Mouse (Mus musculus) limb, embryonic 14.5 days (tissue): ENCODE data around the gene Plppr2. TPM values are rescaled to one million over a fixed set of nuclear protein-coding genes. Genes with fewer than 3 reads are reported as not detected.

Experiments used
- ATAC-seq: fragments of 200-750 bp; cut with Nextera tagmentation; 2 replicates; pipeline ENCODE4 v1.8.0; 2017; ENCODE audit warnings: low read depth, moderate number of reproducible peaks, moderate TSS enrichment; ENCODE audit not compliant: low FRiP score
- DNase-seq: peaks from one replicate; pipeline ENCODE4 v3.0.0-alpha.2; 2015; ENCODE audit warnings: low spot score
- H3K27ac ChIP-seq: fragments of 300-500 bp; sonication (generic); replicated peaks from 2 replicates; pipeline ENCODE4 v1.5.1; 2014; ENCODE audit warnings: low read depth, mild to moderate bottlenecking, low read length, moderate library complexity, mixed read lengths
- H3K27me3 ChIP-seq: fragments of 300-500 bp; sonication (generic); 2 replicates; pipeline ENCODE4 v1.6.1; 2014; ENCODE audit warnings: low read length, mixed read lengths; ENCODE audit not compliant: control insufficient read depth, insufficient read depth
- H3K36me3 ChIP-seq: fragments of 300-500 bp; sonication (generic); 2 replicates; pipeline ENCODE4 v1.6.1; 2014; ENCODE audit warnings: mild to moderate bottlenecking, low read length, moderate library complexity, mixed read lengths; ENCODE audit not compliant: control insufficient read depth, insufficient read depth
- H3K4me1 ChIP-seq: fragments of 300-500 bp; sonication (generic); 2 replicates; pipeline ENCODE4 v1.6.1; 2014; ENCODE audit warnings: antibody characterized with exemption, low read length, mixed read lengths; ENCODE audit not compliant: control insufficient read depth, insufficient read depth
- H3K4me2 ChIP-seq: fragments of 300-500 bp; sonication (generic); replicated peaks from 2 replicates; pipeline ENCODE4 v1.6.1; 2014; ENCODE audit warnings: low read depth, mild to moderate bottlenecking, low read length, moderate library complexity; ENCODE audit not compliant: severe bottlenecking
- H3K4me3 ChIP-seq: fragments of 300-500 bp; sonication (generic); replicated peaks from 2 replicates; pipeline ENCODE4 v1.5.1; 2014; ENCODE audit warnings: low read length
- H3K9ac ChIP-seq: fragments of 300-500 bp; sonication (generic); 2 replicates; pipeline ENCODE4 v1.6.1; 2014; ENCODE audit warnings: mild to moderate bottlenecking, low read depth, low read length, moderate library complexity; ENCODE audit not compliant: severe bottlenecking
- H3K9me3 ChIP-seq: fragments of 300-500 bp; sonication (generic); 2 replicates; pipeline ENCODE4 v1.6.1; 2016; ENCODE audit warnings: low read length; ENCODE audit not compliant: control insufficient read depth
- POLR2A ChIP-seq: fragments of 200-500 bp; IDR thresholded peaks from 2 replicates; pipeline ENCODE4 v1.8.0; 2012; ENCODE audit warnings: inconsistent platforms, mild to moderate bottlenecking, moderate library complexity, borderline replicate concordance; ENCODE audit not compliant: insufficient read depth, insufficient read length; ENCODE audit errors: extremely low read depth
- WGBS: fragments of 180-500 bp; shearing (Covaris S2); extraction: QIAGEN DNeasy Blood & Tissue Kit; methylation state at CpG from one replicate; pipeline ENCODE4 v1.1.7; 2014; 5-methylcytosine and 5-hydroxymethylcytosine counted together
- polyA plus RNA-seq, 2 experiments: library from polyadenylated mRNA; depleted of rRNA in 1 of 2; stranded (reverse) in 1 of 2; unstranded in 1 of 2; fragments of >200 nt; fragmentation: Nextera tagmentation in 1 of 2; extraction: Ambion mirVana in 1 of 2; gene quantifications; 2 replicates each; pipeline versions ENCODE4 v1.2.1 to v1.2.3; 2012 to 2014

The Plppr2 gene
- polyA plus RNA-seq, 2 experiments: 8.7 to 31.7 TPM

DNA sequence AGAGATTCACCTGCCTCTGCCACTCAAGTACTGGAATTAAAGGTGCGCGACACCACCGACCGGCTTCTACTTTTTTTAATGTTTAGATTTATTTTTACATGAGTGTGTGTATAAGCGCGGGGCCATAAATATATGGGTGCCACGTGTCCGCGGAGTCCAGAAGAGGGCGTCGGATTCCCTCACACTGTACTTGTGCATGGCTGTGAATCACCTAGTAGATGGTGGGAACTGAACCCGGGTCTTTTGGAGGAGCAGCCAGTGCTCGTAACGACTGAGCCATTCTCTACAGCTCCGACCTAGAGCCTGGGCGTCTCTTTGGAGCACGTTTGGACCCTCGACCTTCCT lies 18.4 kb downstream of the Plppr2 start:
- H3K9ac ChIP-seq: peak overlapping the region; percentile 76; the same call in 1 of the 2 replicates
- H3K4me2 ChIP-seq: peak overlapping the region; percentile 61
- H3K27ac ChIP-seq: peak overlapping the region; percentile 77
- peak; percentile 53 for ATAC-seq
- H3K9me3 ChIP-seq: no peaks in the 10 kb centered on the region
- peaks cover 4% of the 10 kb centered on the region; the same call in 1 of the 2 replicates for H3K4me1 ChIP-seq
- 3% methylated on average over 18 of the region's 18 CpGs for WGBS
- 0 out of 2 replicates have a peak, but pooled peaks cover 5% of the 10 kb centered on the region for H3K36me3 ChIP-seq
- peak overlapping the region; percentile 70 for H3K4me3 ChIP-seq
- TF ChIP-seq POLR2A: no peak
- DNase-seq: no peak
- H3K27me3 ChIP-seq: peaks cover 10% of the 10 kb centered on the region

DNA sequence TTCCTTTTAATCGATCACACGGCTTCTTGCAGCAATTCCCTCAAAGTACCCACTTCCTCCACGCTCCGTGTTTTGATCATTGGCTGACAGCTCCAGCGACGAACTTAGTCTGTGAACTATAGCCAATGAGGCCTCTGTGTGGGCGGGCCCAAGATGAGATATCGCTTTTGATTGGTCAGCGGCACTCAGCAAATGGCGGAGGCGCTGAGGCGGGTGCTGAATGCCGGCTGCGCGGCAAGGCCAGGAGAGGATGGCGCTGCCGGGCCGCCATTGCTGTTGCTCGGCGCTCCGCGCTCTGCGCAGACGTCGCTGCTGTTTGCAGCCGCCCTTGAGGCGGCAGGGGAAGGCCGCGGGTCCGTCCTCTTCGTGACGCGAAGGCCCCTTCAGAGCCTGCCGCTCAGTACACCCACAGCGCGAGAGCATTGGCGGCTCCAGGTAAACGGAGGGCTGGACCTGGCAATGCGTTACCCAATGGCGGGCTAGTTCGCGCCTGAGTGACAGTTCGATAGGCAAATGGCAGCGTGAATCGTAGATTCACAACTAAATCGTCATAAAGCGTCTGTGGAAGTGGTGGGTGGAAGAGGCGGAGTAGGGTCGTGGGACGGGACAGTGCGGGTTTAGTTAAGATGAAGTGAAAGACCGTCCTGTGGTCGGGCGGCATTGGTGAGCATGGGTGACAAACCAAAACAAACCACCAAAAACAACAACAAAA lies 18.9 kb downstream of the Plppr2 start, which contains the start of gene Swsap1:
TSS of gene Swsap1 (plus strand) at position 186 of the 712 bp plus-strand sequence.
- Histone ChIP-seq H3K4me1 (peaks cover 6% of the 10 kb centered on the region; the same call in 1 of the 2 replicates), H3K36me3 (0 out of 2 replicates have a peak, but pooled peaks cover 5% of the 10 kb centered on the region), H3K9me3 (no peaks in the 10 kb centered on the region), H3K9ac (peak within 1 kb of the TSS; percentile 76), H3K27ac (peak within 1 kb of the TSS; percentile 77), H3K4me2 (peak within 1 kb of the TSS; percentile 61), H3K27me3 (peaks cover 15% of the 10 kb centered on the region), H3K4me3 (peak within 1 kb of the TSS; percentile 70)
- 0 out of 2 replicates have a peak, but pooled peaks have one; percentile 30 for TF ChIP-seq POLR2A
- DNase-seq (peak; percentile 97), ATAC-seq (peak; percentile 98)
- under 1% methylated on average over 54 of the region's 54 CpGs for WGBS

- Histone ChIP-seq H3K27ac (no peak overlapping the region), H3K27me3 (peaks cover 41% of the 10 kb centered on the region), H3K4me1 (peaks cover 11% of the 10 kb centered on the region), H3K4me3 (no peak overlapping the region), H3K36me3 (0 out of 2 replicates have a peak, but pooled peaks cover 5% of the 10 kb centered on the region), H3K4me2 (no peak overlapping the region), H3K9me3 (no peaks in the 10 kb centered on the region), H3K9ac (no peak overlapping the region)
- DNase-seq: no peak
- TF ChIP-seq POLR2A: no peak
- ATAC-seq: no peak
- WGBS: 77% methylated on average over 5 of the region's 5 CpGs
These were observed 21.5 kb downstream of the Plppr2 start for GRCm38 (mm10) chr9:21958372-21958771.

DNA sequence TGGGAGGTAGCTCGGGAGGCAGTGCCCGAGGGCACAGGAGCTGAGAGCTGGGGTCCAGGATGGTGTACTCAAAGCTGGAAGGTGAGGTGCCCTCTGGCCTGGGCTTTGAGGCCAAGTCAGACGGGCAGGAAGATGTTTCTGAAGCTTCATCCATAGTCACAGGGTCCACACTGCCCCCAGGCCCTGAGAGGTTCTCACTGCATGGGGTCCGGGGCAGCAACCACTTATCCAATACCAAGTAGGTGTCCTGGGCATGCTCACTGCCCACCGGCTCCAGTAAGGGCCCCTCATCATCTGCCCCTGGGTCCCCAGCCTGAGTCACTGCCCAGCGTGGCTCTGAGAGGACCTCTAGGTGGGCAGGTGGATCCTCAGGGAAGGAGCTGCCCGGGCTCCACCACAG lies 22.4 kb downstream of the Plppr2 start:
- no peak overlapping the region for H3K4me3 ChIP-seq
- H3K4me1 ChIP-seq: peaks cover 11% of the 10 kb centered on the region
- H3K36me3 ChIP-seq: 0 out of 2 replicates have a peak, but pooled peaks cover 5% of the 10 kb centered on the region
- no peak for TF ChIP-seq POLR2A
- H3K27ac ChIP-seq: no peak overlapping the region
- ATAC-seq (no peak), DNase-seq (no peak)
- peaks cover 46% of the 10 kb centered on the region for H3K27me3 ChIP-seq
- H3K4me2 ChIP-seq: no peak overlapping the region
- no peaks in the 10 kb centered on the region for H3K9me3 ChIP-seq
- WGBS: 94% methylated on average over 7 of the region's 7 CpGs
- no peak overlapping the region for H3K9ac ChIP-seq

DNA sequence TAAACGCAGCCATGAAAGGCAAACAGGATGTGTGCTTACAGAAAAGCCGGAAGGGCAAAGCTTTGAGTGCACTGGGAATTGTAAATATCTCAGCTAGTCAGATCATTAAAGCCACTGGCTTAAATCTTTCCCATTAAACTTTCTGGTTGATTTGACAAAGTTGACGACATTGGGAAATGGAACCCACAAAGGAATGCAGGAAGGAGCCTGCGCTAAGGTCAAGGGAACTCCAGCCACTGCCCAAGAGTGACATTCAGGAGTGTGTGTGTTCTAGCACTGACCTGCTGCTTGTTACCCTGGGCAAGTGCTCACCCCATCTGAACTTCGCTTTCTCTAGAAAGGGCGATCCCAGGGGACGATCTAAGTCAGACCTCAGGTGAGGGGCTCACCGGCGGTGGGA lies 23.3 kb downstream of the Plppr2 start:
- Histone ChIP-seq H3K4me3 (no peak overlapping the region), H3K36me3 (0 out of 2 replicates have a peak, but pooled peaks cover 5% of the 10 kb centered on the region), H3K9ac (no peak overlapping the region), H3K27me3 (peaks cover 46% of the 10 kb centered on the region), H3K4me1 (peaks cover 11% of the 10 kb centered on the region), H3K4me2 (no peak overlapping the region), H3K27ac (no peak overlapping the region), H3K9me3 (no peaks in the 10 kb centered on the region)
- no peak for ATAC-seq
- no peak for TF ChIP-seq POLR2A
- 47% methylated on average over 9 of the region's 9 CpGs for WGBS
- no peak for DNase-seq
